Mouse (Mus musculus) embryonic facial prominence, embryonic 10.5 days (tissue): Measurements from ENCODE around the gene Jmjd1c. TPM values are rescaled to one million over a fixed set of nuclear protein-coding genes. Genes with fewer than 3 reads are reported as not detected.
A peak's percentile ranks its signal among the peaks of the same experiment; 100 is the strongest.

Experiments
- DNase-seq: peaks from one replicate; pipeline ENCODE4 v3.0.0-alpha.2; 2017; ENCODE audit warnings: low spot score
- H3K27ac ChIP-seq: fragments of 300-500 bp; sonication (generic); replicated peaks from 2 replicates; pipeline ENCODE4 v1.5.1; 2016; ENCODE audit warnings: mild to moderate bottlenecking
- H3K27me3 ChIP-seq: fragments of 300-500 bp; sonication (generic); replicated peaks from 2 replicates; pipeline ENCODE4 v1.6.1; 2016; ENCODE audit warnings: low read depth, mild to moderate bottlenecking; ENCODE audit not compliant: poor library complexity, severe bottlenecking
- H3K36me3 ChIP-seq: fragments of 300-500 bp; sonication (generic); replicated peaks from 2 replicates; pipeline ENCODE4 v1.6.1; 2016; ENCODE audit warnings: mild to moderate bottlenecking, moderate library complexity
- H3K4me1 ChIP-seq: fragments of 300-500 bp; sonication (generic); 2 replicates; pipeline ENCODE4 v1.6.1; 2016
- H3K4me3 ChIP-seq: fragments of 300-500 bp; sonication (generic); 2 replicates; pipeline ENCODE4 v1.5.1; 2016; ENCODE audit warnings: mild to moderate bottlenecking, moderate library complexity
- H3K9me3 ChIP-seq: fragments of 300-500 bp; sonication (generic); 2 replicates; pipeline ENCODE4 v1.6.1; 2016; ENCODE audit warnings: mild to moderate bottlenecking
- WGBS: fragments of 180-500 bp; shearing (Covaris S2); methylation state at CpG from one replicate; pipeline ENCODE4 v1.1.7; 2016; 5-methylcytosine and 5-hydroxymethylcytosine counted together
- polyA plus RNA-seq: library from polyadenylated mRNA; unstranded; fragments of >200 nt; fragmentation: Nextera tagmentation; extraction: Ambion mirVana; gene quantifications from 2 replicates; pipeline ENCODE4 v1.2.1, GENCODE M21; 2016

Gene Jmjd1c
- polyA plus RNA-seq, 1 experiment from 2014 or later: 33.1 TPM

- DNase-seq: peak; percentile 37
- H3K4me1 ChIP-seq: peaks cover 62% of the 10 kb centered on the region
- H3K9me3 ChIP-seq: no peaks in the 10 kb centered on the region
- H3K36me3 ChIP-seq: 0 out of 2 replicates have a peak, but pooled peaks cover 4% of the 10 kb centered on the region
- peak overlapping the region; percentile 91 for H3K4me3 ChIP-seq
- no peaks in the 10 kb centered on the region for H3K27me3 ChIP-seq
- 0 out of 2 replicates have a peak overlapping the region, but pooled peaks have one; percentile 14 for H3K27ac ChIP-seq
- 14% methylated on average over 7 of the region's 7 CpGs for WGBS
These were observed 2.6 kb downstream of the Jmjd1c start for GRCm38 (mm10) chr10:67098408-67099050.

GRCm38 (mm10) chr10:67099183-67099929, 3.4 kb downstream of the Jmjd1c start:
- Histone ChIP-seq H3K9me3 (no peaks in the 10 kb centered on the region), H3K27ac (no peak overlapping the region), H3K4me3 (peak overlapping the region; percentile 91), H3K27me3 (no peaks in the 10 kb centered on the region), H3K36me3 (0 out of 2 replicates have a peak, but pooled peaks cover 4% of the 10 kb centered on the region), H3K4me1 (peaks cover 70% of the 10 kb centered on the region)
- WGBS: 42% methylated on average over 13 of the region's 13 CpGs
- DNase-seq: no peak

DNA sequence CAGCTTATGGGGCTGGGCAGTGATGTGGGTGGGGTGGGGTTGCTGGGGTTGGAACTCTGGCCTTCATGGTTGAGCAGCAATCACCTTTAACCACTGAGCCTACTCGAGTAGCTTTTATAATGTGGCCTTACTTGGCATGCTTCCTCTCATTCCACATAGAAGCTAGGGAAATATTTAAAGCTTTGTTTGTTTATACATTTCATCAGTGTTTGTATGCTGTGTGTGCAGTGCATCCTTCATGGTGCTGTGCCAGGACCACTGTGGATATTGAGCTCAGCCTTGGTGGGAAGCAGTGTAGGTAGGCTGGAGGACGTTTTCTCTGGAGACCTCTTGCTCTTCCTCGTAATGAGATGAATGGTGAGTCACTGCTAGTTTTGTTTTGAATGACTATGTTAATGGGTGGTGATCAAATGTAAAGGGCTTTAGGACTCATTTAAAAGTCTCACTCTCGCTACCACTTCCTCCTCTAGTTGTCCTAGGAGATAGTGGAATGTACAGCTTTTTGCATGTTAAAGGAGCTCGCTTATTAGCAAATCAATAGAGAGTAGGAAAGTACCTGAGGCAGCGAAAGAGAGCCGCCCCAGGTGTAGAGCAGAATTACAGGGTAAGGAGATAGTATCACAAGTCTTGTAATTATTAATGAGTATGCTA, 4.2 kb downstream of the Jmjd1c start:
- H3K27ac ChIP-seq: no peak overlapping the region
- H3K27me3 ChIP-seq: no peaks in the 10 kb centered on the region
- H3K9me3 ChIP-seq: no peaks in the 10 kb centered on the region
- 0 out of 2 replicates have a peak, but pooled peaks cover 4% of the 10 kb centered on the region for H3K36me3 ChIP-seq
- DNase-seq: no peak
- WGBS: 52% methylated on average over 7 of the region's 7 CpGs
- no peak overlapping the region for H3K4me3 ChIP-seq
- peaks cover 74% of the 10 kb centered on the region for H3K4me1 ChIP-seq

DNA sequence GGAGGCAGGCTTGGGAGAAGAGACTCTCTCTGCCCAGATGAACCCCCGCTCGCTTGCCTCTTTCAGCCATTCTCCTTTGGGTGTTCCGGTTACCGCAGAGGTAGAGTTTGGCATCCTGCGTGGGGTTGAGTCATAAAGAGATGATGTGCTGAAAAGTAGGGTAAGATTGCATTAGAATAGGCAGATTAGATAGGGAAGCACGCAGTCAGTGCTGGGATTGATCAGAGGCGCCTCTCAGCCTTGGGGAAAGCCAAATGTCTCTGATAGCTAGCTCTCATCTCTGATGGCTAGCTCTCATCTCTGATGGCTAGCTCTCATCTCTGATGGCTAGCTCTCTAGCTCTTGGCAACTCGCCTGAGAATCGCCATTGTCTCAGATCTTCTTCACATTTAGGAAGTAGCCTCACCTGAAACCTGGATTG, 4.9 kb downstream of the Jmjd1c start:
- DNase-seq: no peak
- Histone ChIP-seq H3K27ac (no peak overlapping the region), H3K4me1 (peaks cover 76% of the 10 kb centered on the region), H3K4me3 (no peak overlapping the region), H3K27me3 (no peaks in the 10 kb centered on the region), H3K36me3 (0 out of 2 replicates have a peak, but pooled peaks cover 4% of the 10 kb centered on the region), H3K9me3 (no peaks in the 10 kb centered on the region)
- 59% methylated on average over 9 of the region's 9 CpGs for WGBS

DNA sequence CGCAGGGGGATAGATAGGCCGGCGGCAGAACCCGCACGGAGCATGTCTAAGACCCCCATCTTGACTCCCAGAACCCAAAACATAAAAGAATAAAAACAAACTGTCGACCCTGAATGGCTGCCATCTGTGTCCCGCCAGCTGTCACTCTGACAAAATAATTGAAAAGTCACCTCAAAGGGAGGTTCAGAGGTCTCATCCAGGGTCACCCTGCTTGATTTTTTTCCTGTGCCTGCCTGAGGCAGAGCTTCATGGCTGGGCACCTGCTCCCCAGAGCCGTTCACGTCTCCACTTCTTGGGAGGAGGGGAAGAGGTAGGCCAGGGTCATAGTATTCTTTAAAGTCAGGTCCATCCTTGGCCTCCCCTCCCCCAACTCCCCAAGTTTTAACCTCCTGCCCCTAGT, 8.6 kb downstream of the Jmjd1c start:
- Histone ChIP-seq H3K36me3 (peaks cover 15% of the 10 kb centered on the region; the same call in 1 of the 2 replicates), H3K27me3 (no peaks in the 10 kb centered on the region), H3K27ac (peak overlapping the region; percentile 49; the same call in 1 of the 2 replicates), H3K9me3 (no peaks in the 10 kb centered on the region), H3K4me3 (0 out of 2 replicates have a peak overlapping the region, but pooled peaks have one; percentile 6), H3K4me1 (peaks cover 83% of the 10 kb centered on the region)
- 10% methylated on average over 9 of the region's 9 CpGs for WGBS
- DNase-seq: peak; percentile 62

GRCm38 (mm10) chr10:67105331-67106217, 9.6 kb downstream of the Jmjd1c start:
- no peaks in the 10 kb centered on the region for H3K9me3 ChIP-seq
- H3K27ac ChIP-seq: no peak overlapping the region
- peaks cover 80% of the 10 kb centered on the region for H3K4me1 ChIP-seq
- DNase-seq: no peak
- no peak overlapping the region for H3K4me3 ChIP-seq
- WGBS: 74% methylated on average over 19 of the region's 19 CpGs
- H3K27me3 ChIP-seq: no peaks in the 10 kb centered on the region
- H3K36me3 ChIP-seq: peaks cover 18% of the 10 kb centered on the region; the same call in 1 of the 2 replicates

DNA sequence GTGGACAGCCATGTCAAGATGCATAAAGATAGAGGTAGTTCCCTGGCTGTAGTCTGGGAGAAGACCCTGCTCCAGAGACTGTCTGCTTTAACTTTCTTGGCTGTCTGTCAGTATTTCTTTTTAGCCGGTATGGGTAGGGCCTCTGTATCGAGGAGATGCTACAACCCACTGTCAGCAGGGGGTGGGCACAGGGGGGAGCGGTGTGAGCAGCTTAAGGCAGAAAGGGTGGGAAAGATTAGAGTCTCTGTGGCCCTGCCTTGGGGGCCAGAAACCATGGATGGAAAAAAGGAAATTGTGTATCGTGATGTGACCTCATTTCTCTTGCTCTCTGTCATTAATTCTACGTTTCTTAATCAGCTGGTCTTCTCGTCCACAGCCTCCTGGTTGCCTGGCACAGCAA, 10.5 kb downstream of the Jmjd1c start:
- Histone ChIP-seq H3K27ac (no peak overlapping the region), H3K9me3 (no peaks in the 10 kb centered on the region), H3K27me3 (no peaks in the 10 kb centered on the region), H3K4me1 (peaks cover 85% of the 10 kb centered on the region), H3K36me3 (peaks cover 18% of the 10 kb centered on the region; the same call in 1 of the 2 replicates), H3K4me3 (no peak overlapping the region)
- WGBS: 55% methylated on average over 6 of the region's 6 CpGs
- no peak for DNase-seq

DNA sequence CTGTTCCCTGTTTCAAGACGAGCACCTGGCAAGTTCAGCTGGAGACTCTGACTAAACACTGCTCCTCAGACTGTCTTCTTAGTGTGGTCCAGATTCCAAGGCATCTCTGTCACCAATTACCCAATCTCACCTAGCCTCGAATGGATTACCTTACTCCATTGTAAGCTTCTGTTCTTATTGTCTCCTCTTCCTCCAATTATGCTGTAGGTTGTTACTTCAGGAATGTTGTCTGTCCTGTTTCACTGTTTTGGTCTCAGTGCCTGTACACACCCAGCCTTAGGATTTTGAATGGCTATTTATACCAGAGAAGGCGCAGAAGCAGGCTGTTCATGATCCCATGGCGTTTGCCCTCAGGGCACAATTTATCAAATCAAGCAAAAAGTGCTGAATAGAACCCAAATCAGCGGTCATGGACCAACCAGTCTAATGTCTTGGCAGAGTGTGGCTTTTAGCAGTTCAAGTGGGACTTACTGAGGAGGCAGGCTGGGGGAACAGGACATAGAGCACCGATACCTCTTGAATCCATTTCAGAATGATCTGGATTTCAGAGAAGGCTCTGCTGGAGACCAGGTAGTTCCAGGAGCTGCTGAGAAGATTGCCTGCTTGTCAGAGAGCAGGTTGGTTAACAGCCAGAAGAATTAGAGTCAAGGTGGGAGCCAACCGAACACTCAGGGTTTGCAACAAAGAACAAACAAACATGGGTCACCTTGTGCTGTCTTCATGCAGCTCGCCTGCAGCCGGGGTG, 11.3 kb downstream of the Jmjd1c start:
- H3K27ac ChIP-seq: no peak overlapping the region
- WGBS: 71% methylated on average over 9 of the region's 9 CpGs

GRCm38 (mm10) chr10:67108096-67108495, 12.2 kb downstream of the Jmjd1c start:
- DNase-seq: no peak
- no peaks in the 10 kb centered on the region for H3K9me3 ChIP-seq
- no peaks in the 10 kb centered on the region for H3K27me3 ChIP-seq
- 84% methylated on average over 9 of the region's 9 CpGs for WGBS
- H3K4me3 ChIP-seq: no peak overlapping the region
- peaks cover 83% of the 10 kb centered on the region for H3K4me1 ChIP-seq
- H3K27ac ChIP-seq: no peak overlapping the region
- peaks cover 14% of the 10 kb centered on the region; the same call in 1 of the 2 replicates for H3K36me3 ChIP-seq

More for the DNA sequence above, 11.3 kb downstream of the Jmjd1c start:
- Histone ChIP-seq H3K9me3 (no peaks in the 10 kb centered on the region), H3K36me3 (peaks cover 14% of the 10 kb centered on the region; the same call in 1 of the 2 replicates), H3K4me3 (no peak overlapping the region), H3K27me3 (no peaks in the 10 kb centered on the region), H3K4me1 (peaks cover 90% of the 10 kb centered on the region)
- DNase-seq: no peak

- H3K36me3 ChIP-seq: peaks cover 14% of the 10 kb centered on the region; the same call in 1 of the 2 replicates
- no peak overlapping the region for H3K4me3 ChIP-seq
- 78% methylated on average over 5 of the region's 5 CpGs for WGBS
- no peak for DNase-seq
- H3K9me3 ChIP-seq: no peaks in the 10 kb centered on the region
- H3K27ac ChIP-seq: no peak overlapping the region
- H3K27me3 ChIP-seq: no peaks in the 10 kb centered on the region
- H3K4me1 ChIP-seq: peaks cover 68% of the 10 kb centered on the region
These were observed 13.7 kb downstream of the Jmjd1c start for GRCm38 (mm10) chr10:67109635-67110034.

DNA sequence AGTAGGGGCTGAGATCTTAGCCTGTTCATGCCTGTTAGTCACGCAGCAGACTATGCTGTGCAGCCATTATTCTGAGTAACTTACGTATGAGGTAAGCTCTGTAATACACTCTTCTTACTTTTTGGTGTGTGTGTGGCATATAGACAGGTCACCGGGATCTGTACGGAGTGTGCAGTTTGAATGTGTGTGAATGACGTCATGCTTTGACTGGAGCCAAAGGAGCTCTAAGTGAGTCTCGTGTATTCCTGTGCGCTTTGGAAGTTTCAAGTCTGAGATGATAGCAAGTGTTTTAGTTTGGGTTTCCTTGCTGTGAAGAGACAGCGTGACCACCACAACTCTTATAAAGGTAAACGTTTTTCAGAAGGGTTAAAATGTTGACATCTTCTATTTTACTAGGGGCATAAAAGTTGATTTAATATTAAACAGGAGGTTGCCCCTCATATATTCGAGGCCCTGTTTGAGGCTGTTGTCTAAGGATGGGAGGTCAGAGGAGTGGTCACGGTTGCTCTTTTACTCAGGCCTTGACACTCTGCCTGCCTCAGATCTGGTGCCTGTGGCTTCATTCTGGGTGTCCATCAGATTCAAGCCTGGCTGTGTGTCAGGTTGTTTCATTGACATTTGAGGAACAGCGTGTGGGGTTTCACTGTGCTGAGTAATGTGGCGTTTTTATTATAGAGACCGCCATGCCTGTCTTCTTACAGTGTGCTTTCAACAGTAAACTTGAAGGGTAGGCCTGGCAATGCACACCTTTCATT, 15.3 kb downstream of the Jmjd1c start:
- H3K4me3 ChIP-seq: no peak overlapping the region
- H3K9me3 ChIP-seq: no peaks in the 10 kb centered on the region
- H3K27ac ChIP-seq: no peak overlapping the region
- peaks cover 67% of the 10 kb centered on the region for H3K4me1 ChIP-seq
- DNase-seq: no peak
- peaks cover 14% of the 10 kb centered on the region; the same call in 1 of the 2 replicates for H3K36me3 ChIP-seq
- WGBS: 87% methylated on average over 14 of the region's 14 CpGs
- no peaks in the 10 kb centered on the region for H3K27me3 ChIP-seq
